Mouse (Mus musculus) midbrain, postnatal 0 days (tissue): Measurements from ENCODE around the gene Myh8. TPM values are rescaled to one million over a fixed set of nuclear protein-coding genes. Genes with fewer than 3 reads are reported as not detected.

ENCODE experiments used
- ATAC-seq: fragments of 200-750 bp; cut with Nextera tagmentation; 2 replicates; pipeline ENCODE4 v1.8.0; 2017; ENCODE audit warnings: moderate number of reproducible peaks, mild to moderate bottlenecking, moderate TSS enrichment, moderate library complexity; ENCODE audit not compliant: low FRiP score
- DNase-seq: peaks from one replicate; pipeline ENCODE4 v3.0.0-alpha.2; 2015; ENCODE audit warnings: low spot score
- H3K27ac ChIP-seq: fragments of 300-500 bp; sonication (generic); 2 replicates; pipeline ENCODE4 v1.5.1; 2014; ENCODE audit warnings: low read depth, mild to moderate bottlenecking, low read length, mixed read lengths
- H3K27me3 ChIP-seq: fragments of 300-500 bp; sonication (generic); 2 replicates; pipeline ENCODE4 v1.6.1; 2014; ENCODE audit warnings: low read length, control low read depth, mixed read lengths; ENCODE audit not compliant: insufficient read depth
- H3K36me3 ChIP-seq: fragments of 300-500 bp; sonication (generic); 2 replicates; pipeline ENCODE4 v1.6.1; 2014; ENCODE audit warnings: low read length, control low read depth, mixed read lengths; ENCODE audit not compliant: insufficient read depth
- H3K4me1 ChIP-seq: fragments of 300-500 bp; sonication (generic); 2 replicates; pipeline ENCODE4 v1.6.1; 2014; ENCODE audit warnings: mild to moderate bottlenecking, control low read depth, antibody characterized with exemption, low read length, mixed read lengths; ENCODE audit not compliant: insufficient read depth
- H3K4me2 ChIP-seq: fragments of 300-500 bp; sonication (generic); 2 replicates; pipeline ENCODE4 v1.6.1; 2014; ENCODE audit warnings: low read depth, mild to moderate bottlenecking, low read length, mixed read lengths; ENCODE audit not compliant: poor library complexity, severe bottlenecking
- H3K4me3 ChIP-seq: fragments of 300-500 bp; sonication (generic); 2 replicates; pipeline ENCODE4 v1.5.1; 2014; ENCODE audit warnings: low read depth, mild to moderate bottlenecking, low read length, moderate library complexity
- H3K9ac ChIP-seq: fragments of 300-500 bp; sonication (generic); replicated peaks from 2 replicates; pipeline ENCODE4 v1.6.1; 2014; ENCODE audit warnings: mild to moderate bottlenecking, low read length, moderate library complexity, mixed read lengths; ENCODE audit not compliant: poor library complexity, severe bottlenecking
- H3K9me3 ChIP-seq: fragments of 300-500 bp; sonication (generic); 2 replicates; pipeline ENCODE4 v1.6.1; 2016; ENCODE audit warnings: low read length, control low read depth
- CTCF ChIP-seq: IDR thresholded peaks from 2 replicates; pipeline ENCODE4 v1.5.1; 2016; ENCODE audit warnings: antibody characterized with exemption, mild to moderate bottlenecking
- WGBS: fragments of 180-500 bp; shearing (Covaris S2); extraction: QIAGEN DNeasy Blood & Tissue Kit; methylation state at CpG from one replicate; pipeline ENCODE4 v1.1.7; 2014; 5-methylcytosine and 5-hydroxymethylcytosine counted together
- polyA plus RNA-seq: library from polyadenylated mRNA; unstranded; fragments of >200 nt; fragmentation: Nextera tagmentation; extraction: Ambion mirVana; gene quantifications from 2 replicates; pipeline ENCODE4 v1.2.1, GENCODE M21; 2015
- total RNA-seq: library from RNA; depleted of rRNA; stranded (reverse); fragments of >200 nt; gene quantifications from 2 replicates; pipeline ENCODE4 v1.2.3, GENCODE M21; 2014; rRNA removed

The Myh8 gene
- total RNA-seq (1.0 and 3.0 TPM in 2 replicates), polyA plus RNA-seq (0.36 and 0.40 TPM in 2 replicates)

GRCm38 (mm10) chr11:67276601-67277174, at the start of gene Myh8:
Gene Myh8, plus strand, starts transcription at chr11:67277124.
- peak; percentile 83 for DNase-seq
- Histone ChIP-seq H3K9me3 (no peaks in the 10 kb centered on the region), H3K27me3 (no peaks in the 10 kb centered on the region), H3K4me3 (no peak within 1 kb of the TSS), H3K27ac (no peak within 1 kb of the TSS), H3K4me1 (no peaks in the 10 kb centered on the region), H3K36me3 (no peaks in the 10 kb centered on the region), H3K4me2 (no peak within 1 kb of the TSS), H3K9ac (no peak within 1 kb of the TSS)
- peak; percentile 18; the same call in 1 of the 2 replicates for TF ChIP-seq CTCF
- 75% methylated on average over 10 of the region's 10 CpGs for WGBS
- no peak; the same call in 1 of the 2 replicates for ATAC-seq

GRCm38 (mm10) chr11:67228731-67229130, 48.2 kb upstream of the Myh8 start:
- no peaks in the 10 kb centered on the region for H3K36me3 ChIP-seq

GRCm38 (mm10) chr11:67229166-67229565, 47.8 kb upstream of the Myh8 start:
- Histone ChIP-seq H3K9ac (no peak overlapping the region), H3K9me3 (no peaks in the 10 kb centered on the region), H3K36me3 (no peaks in the 10 kb centered on the region), H3K4me1 (no peaks in the 10 kb centered on the region), H3K27ac (no peak overlapping the region), H3K4me3 (no peak overlapping the region), H3K4me2 (no peak overlapping the region), H3K27me3 (no peaks in the 10 kb centered on the region)
- no peak for TF ChIP-seq CTCF
- no peak for ATAC-seq
- WGBS = 90% methylated on average over 5 of the region's 5 CpGs
- no peak for DNase-seq

More at GRCm38 (mm10) chr11:67228731-67229130, 48.2 kb upstream of the Myh8 start:
- no peaks in the 10 kb centered on the region for H3K27me3 ChIP-seq
- 79% methylated on average over 3 of the region's 3 CpGs for WGBS
- no peaks in the 10 kb centered on the region for H3K4me1 ChIP-seq
- no peak overlapping the region for H3K4me2 ChIP-seq
- no peak overlapping the region for H3K27ac ChIP-seq
- no peak overlapping the region for H3K9ac ChIP-seq
- H3K9me3 ChIP-seq = no peaks in the 10 kb centered on the region
- no peak overlapping the region for H3K4me3 ChIP-seq
- TF ChIP-seq CTCF = no peak
- DNase-seq (no peak), ATAC-seq (no peak)

GRCm38 (mm10) chr11:67229946-67230345, 47.0 kb upstream of the Myh8 start:
- DNase-seq (no peak), ATAC-seq (no peak)
- no peaks in the 10 kb centered on the region for H3K4me1 ChIP-seq
- no peaks in the 10 kb centered on the region for H3K9me3 ChIP-seq
- H3K36me3 ChIP-seq = no peaks in the 10 kb centered on the region
- H3K4me2 ChIP-seq = no peak overlapping the region
- no peak overlapping the region for H3K4me3 ChIP-seq
- no peak overlapping the region for H3K9ac ChIP-seq
- H3K27ac ChIP-seq = no peak overlapping the region
- TF ChIP-seq CTCF = no peak
- 86% methylated on average over 2 of the region's 2 CpGs for WGBS
- no peaks in the 10 kb centered on the region for H3K27me3 ChIP-seq

- H3K4me1 ChIP-seq = no peaks in the 10 kb centered on the region
- no peak overlapping the region for H3K9ac ChIP-seq
- WGBS = 66% methylated on average over 5 of the region's 5 CpGs
- no peak overlapping the region for H3K4me2 ChIP-seq
- no peaks in the 10 kb centered on the region for H3K36me3 ChIP-seq
- no peaks in the 10 kb centered on the region for H3K27me3 ChIP-seq
- peak; percentile 69 for TF ChIP-seq CTCF
- H3K9me3 ChIP-seq = no peaks in the 10 kb centered on the region
- H3K27ac ChIP-seq = no peak overlapping the region
- DNase-seq = peak; percentile 65
- ATAC-seq = no peak
- H3K4me3 ChIP-seq = no peak overlapping the region
Observed at GRCm38 (mm10) chr11:67235639-67236358, 41.1 kb upstream of the Myh8 start.

GRCm38 (mm10) chr11:67236799-67237198, 40.1 kb upstream of the Myh8 start:
- H3K4me1 ChIP-seq = no peaks in the 10 kb centered on the region
- no peak overlapping the region for H3K4me3 ChIP-seq
- H3K27me3 ChIP-seq = no peaks in the 10 kb centered on the region
- no peak overlapping the region for H3K9ac ChIP-seq
- no peaks in the 10 kb centered on the region for H3K9me3 ChIP-seq
- no peak for ATAC-seq
- no peak for TF ChIP-seq CTCF
- H3K27ac ChIP-seq = no peak overlapping the region
- no peak for DNase-seq
- H3K4me2 ChIP-seq = no peak overlapping the region
- H3K36me3 ChIP-seq = no peaks in the 10 kb centered on the region
- 86% methylated on average over 9 of the region's 9 CpGs for WGBS
